Mouse (Mus musculus): ENCODE measurements around the gene Gm7168. TPM values are rescaled to one million over a fixed set of nuclear protein-coding genes. Genes with fewer than 3 reads are reported as not detected.
"Not testable (repeated sequence)": the region's sequence is repeated elsewhere in the genome, so short reads cannot be mapped to it uniquely, and the experiment has no call there.

The Gm7168 gene
- polyA plus RNA-seq, 1 experiment from 2014 or later: not detected

DNA sequence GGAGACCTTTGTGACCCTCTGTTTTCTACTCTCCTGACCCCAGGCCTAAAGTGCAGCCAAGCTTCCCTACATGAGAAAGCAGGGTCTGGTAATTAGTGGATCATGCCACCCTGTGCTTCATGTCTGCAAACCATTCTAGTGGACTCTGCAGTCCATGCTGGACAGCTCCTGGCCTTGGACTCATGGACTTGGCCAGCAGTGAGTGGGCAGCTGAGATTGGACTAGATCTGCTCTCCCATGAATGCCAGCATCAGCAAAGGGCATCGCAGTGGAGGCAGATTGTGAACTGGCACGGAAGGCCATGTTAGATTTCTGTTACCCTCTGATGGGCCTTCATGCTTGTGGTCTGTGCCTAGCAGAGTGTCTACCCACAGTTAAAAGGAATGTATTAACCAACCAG lies 12.8 kb upstream of the Gm7168 start:
- H3K9ac ChIP-seq (replicated peaks); H3K4me2 ChIP-seq (replicated peaks); H3K9me3 ChIP-seq; ATAC-seq (replicated peaks); H3K36me3 ChIP-seq; H3K27me3 ChIP-seq; H3K27ac ChIP-seq (replicated peaks); H3K4me3 ChIP-seq; H3K4me1 ChIP-seq: not testable (repeated sequence)
- 98% methylated on average over 2 of the region's 2 CpGs for WGBS

GRCm38 (mm10) chr17:13937787-13938186 lies 10.4 kb upstream of the Gm7168 start:
- Histone ChIP-seq H3K4me1 (no peaks in the 10 kb centered on the region), H3K36me3 (no peaks in the 10 kb centered on the region), H3K27ac (replicated peaks) (no peak overlapping the region), H3K9ac (replicated peaks) (no peak overlapping the region), H3K27me3 (no peaks in the 10 kb centered on the region), H3K4me2 (replicated peaks) (no peak overlapping the region), H3K4me3 (no peak overlapping the region), H3K9me3 (no peaks in the 10 kb centered on the region)
- 95% methylated on average over 4 of the region's 4 CpGs for WGBS
- ATAC-seq (replicated peaks): no peak

DNA sequence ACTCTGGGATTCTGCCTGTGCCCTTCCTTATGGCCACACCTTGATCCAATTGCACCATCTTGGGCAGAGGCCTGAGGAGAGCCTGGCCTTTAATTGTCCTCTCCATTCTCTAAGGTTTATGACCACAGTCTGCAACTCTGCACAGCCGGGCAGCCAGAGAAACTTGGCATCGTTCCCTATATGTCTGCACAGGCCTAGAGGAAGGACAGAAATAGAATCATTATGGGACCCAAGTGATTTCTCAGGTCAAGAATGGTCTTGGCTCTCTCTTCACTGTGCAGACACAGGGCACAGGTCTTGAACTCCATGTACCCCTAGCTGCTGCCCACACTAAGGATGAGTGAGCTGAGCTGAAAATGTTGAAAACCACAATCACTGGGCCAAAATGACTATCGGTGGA lies 9.5 kb upstream of the Gm7168 start:
- no peaks in the 10 kb centered on the region for H3K4me1 ChIP-seq
- 85% methylated on average over 3 of the region's 3 CpGs for WGBS
- H3K27ac ChIP-seq (replicated peaks): no peak overlapping the region

DNA sequence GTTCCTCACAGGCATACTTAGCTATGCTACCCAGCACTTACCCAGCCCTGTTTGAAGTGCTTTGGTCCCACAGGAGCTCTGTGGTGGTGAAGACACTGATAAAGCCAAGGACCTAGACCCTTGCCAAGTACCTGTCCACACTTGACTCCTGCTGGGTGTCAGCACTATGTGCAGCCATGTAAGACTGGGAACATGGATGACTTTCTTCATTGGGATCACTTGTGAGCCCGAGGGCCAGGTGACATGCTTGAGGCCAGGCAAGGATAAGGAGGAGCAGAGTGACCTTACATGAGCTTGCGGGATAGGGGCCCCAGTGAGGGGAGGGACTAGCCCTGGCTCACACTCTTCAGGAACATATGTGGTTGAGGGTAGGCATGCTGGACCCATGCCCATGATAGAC lies 8.9 kb upstream of the Gm7168 start:
- not testable (repeated sequence) for H3K27ac ChIP-seq (replicated peaks); H3K9me3 ChIP-seq; H3K4me3 ChIP-seq; H3K9ac ChIP-seq (replicated peaks); H3K4me1 ChIP-seq; H3K4me2 ChIP-seq (replicated peaks); H3K36me3 ChIP-seq; ATAC-seq (replicated peaks); H3K27me3 ChIP-seq
- 92% methylated on average over 2 of the region's 2 CpGs for WGBS

More for the DNA sequence above, 9.5 kb upstream of the Gm7168 start:
- no peaks in the 10 kb centered on the region for H3K9me3 ChIP-seq
- H3K9ac ChIP-seq (replicated peaks): no peak overlapping the region
- no peak overlapping the region for H3K4me3 ChIP-seq
- ATAC-seq (replicated peaks): no peak
- no peak overlapping the region for H3K4me2 ChIP-seq (replicated peaks)
- H3K27me3 ChIP-seq: no peaks in the 10 kb centered on the region
- no peaks in the 10 kb centered on the region for H3K36me3 ChIP-seq

GRCm38 (mm10) chr17:13940487-13940886 lies 7.7 kb upstream of the Gm7168 start:
- H3K36me3 ChIP-seq: no peaks in the 10 kb centered on the region
- ATAC-seq (replicated peaks): no peak
- WGBS: 81% methylated on average over 1 of the region's 1 CpGs

DNA sequence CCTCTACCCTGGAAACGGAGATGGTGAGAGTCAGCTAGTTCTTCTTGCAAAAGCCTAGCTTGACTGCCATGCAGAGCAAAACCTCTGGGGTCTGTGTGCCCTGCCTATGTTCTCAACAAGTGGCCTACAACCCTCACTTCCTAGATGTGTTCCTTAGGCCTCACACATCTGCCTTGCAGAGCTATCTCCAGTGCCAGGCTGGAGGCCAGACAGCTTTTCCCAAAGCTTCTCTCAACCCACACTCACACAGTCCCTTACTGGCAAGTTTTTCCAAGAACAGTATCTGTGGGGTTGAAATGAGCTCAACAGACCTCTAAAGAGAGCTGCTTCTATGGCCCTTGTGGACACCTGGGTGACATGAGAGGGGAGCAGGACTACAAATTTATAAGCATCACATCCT lies 3.4 kb downstream of the Gm7168 start:
- H3K27ac ChIP-seq (replicated peaks); H3K9ac ChIP-seq (replicated peaks); H3K4me3 ChIP-seq; ATAC-seq (replicated peaks); H3K9me3 ChIP-seq; H3K36me3 ChIP-seq; H3K4me2 ChIP-seq (replicated peaks); H3K27me3 ChIP-seq; H3K4me1 ChIP-seq: not testable (repeated sequence)
- WGBS: 93% methylated on average over 1 of the region's 1 CpGs

More at GRCm38 (mm10) chr17:13940487-13940886, 7.7 kb upstream of the Gm7168 start:
- H3K4me2 ChIP-seq (replicated peaks): no peak overlapping the region
- H3K4me3 ChIP-seq: no peak overlapping the region
- no peaks in the 10 kb centered on the region for H3K27me3 ChIP-seq
- no peaks in the 10 kb centered on the region for H3K9me3 ChIP-seq
- H3K27ac ChIP-seq (replicated peaks): no peak overlapping the region
- H3K4me1 ChIP-seq: no peaks in the 10 kb centered on the region
- no peak overlapping the region for H3K9ac ChIP-seq (replicated peaks)

GRCm38 (mm10) chr17:13958129-13958528 lies 10.0 kb downstream of the Gm7168 start:
- ATAC-seq (replicated peaks); H3K4me2 ChIP-seq (replicated peaks): not testable (repeated sequence)
- WGBS: 47% methylated on average over 1 of the region's 2 CpGs

DNA sequence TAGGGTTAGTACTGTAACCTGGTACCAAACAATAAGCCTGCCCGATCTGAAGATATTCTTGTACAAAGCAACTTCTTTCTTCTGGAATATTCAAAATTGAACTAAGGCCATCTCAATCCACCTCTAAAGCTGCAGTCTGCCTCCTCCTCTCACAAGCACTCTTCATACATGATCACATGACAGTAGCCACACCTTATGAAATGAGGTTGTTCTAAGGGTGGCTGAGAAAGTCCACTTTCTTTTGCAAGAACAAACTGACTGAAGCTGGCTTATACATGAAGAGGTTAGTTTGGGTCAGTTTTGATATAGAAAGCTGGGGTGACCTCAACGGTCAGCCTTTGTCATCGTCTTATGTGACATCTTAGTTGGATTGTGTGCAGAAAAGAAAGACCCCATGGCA lies 14.1 kb downstream of the Gm7168 start:
- not testable (repeated sequence) for H3K27ac ChIP-seq (replicated peaks); H3K36me3 ChIP-seq; H3K9ac ChIP-seq (replicated peaks); ATAC-seq (replicated peaks); H3K4me2 ChIP-seq (replicated peaks); H3K4me3 ChIP-seq; H3K4me1 ChIP-seq; H3K9me3 ChIP-seq; H3K27me3 ChIP-seq
- 96% methylated on average over 3 of the region's 3 CpGs for WGBS

More at GRCm38 (mm10) chr17:13958129-13958528, 10.0 kb downstream of the Gm7168 start:
- not testable (repeated sequence) for H3K9ac ChIP-seq (replicated peaks); H3K27me3 ChIP-seq; H3K4me3 ChIP-seq; H3K27ac ChIP-seq (replicated peaks); H3K9me3 ChIP-seq; H3K36me3 ChIP-seq; H3K4me1 ChIP-seq

- H3K4me1 ChIP-seq; H3K27me3 ChIP-seq; H3K9ac ChIP-seq (replicated peaks); H3K4me3 ChIP-seq; H3K9me3 ChIP-seq; H3K36me3 ChIP-seq; H3K27ac ChIP-seq (replicated peaks); H3K4me2 ChIP-seq (replicated peaks); ATAC-seq (replicated peaks): not testable (repeated sequence)
- WGBS: 20% methylated on average over 1 of the region's 2 CpGs
These were observed 16.9 kb downstream of the Gm7168 start for GRCm38 (mm10) chr17:13965048-13965447.

GRCm38 (mm10) chr17:13969917-13970316 lies 21.7 kb downstream of the Gm7168 start:
- H3K9ac ChIP-seq (replicated peaks); H3K27ac ChIP-seq (replicated peaks); H3K4me2 ChIP-seq (replicated peaks); H3K4me3 ChIP-seq; H3K4me1 ChIP-seq; H3K27me3 ChIP-seq; H3K9me3 ChIP-seq; H3K36me3 ChIP-seq; ATAC-seq (replicated peaks): not testable (repeated sequence)
- WGBS: 58% methylated on average over 1 of the region's 2 CpGs

GRCm38 (mm10) chr17:13970796-13971195 lies 22.6 kb downstream of the Gm7168 start:
- not testable (repeated sequence) for ATAC-seq (replicated peaks); H3K27me3 ChIP-seq

DNA sequence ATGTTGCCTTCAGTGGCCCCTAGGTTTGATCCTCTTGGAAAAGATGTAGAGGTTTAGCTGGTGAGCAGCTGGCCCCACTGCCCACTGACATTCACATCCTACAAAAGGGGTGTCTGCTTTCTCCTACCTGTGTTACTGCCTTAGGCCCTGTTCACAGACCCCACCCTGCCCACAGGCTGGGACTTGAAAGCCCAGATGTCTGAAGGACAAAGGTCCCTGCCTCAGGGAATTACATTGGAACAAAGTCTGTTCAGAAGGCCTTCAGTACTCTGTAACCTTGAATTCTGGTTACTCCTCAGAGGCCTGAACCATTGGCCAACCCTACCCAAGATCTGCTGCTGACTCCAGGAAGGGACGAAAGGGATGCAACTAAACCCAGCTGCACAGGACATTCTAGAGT lies 39.5 kb downstream of the Gm7168 start:
- no peak overlapping the region for H3K27ac ChIP-seq (replicated peaks)
- H3K27me3 ChIP-seq: no peaks in the 10 kb centered on the region
- no peaks in the 10 kb centered on the region for H3K36me3 ChIP-seq
- no peak overlapping the region for H3K9ac ChIP-seq (replicated peaks)
- WGBS: 82% methylated on average over 1 of the region's 1 CpGs
- H3K4me1 ChIP-seq: no peaks in the 10 kb centered on the region
- no peaks in the 10 kb centered on the region for H3K9me3 ChIP-seq
- H3K4me3 ChIP-seq: no peak overlapping the region
- ATAC-seq (replicated peaks): no peak
- no peak overlapping the region for H3K4me2 ChIP-seq (replicated peaks)

More at GRCm38 (mm10) chr17:13970796-13971195, 22.6 kb downstream of the Gm7168 start:
- not testable (repeated sequence) for H3K4me3 ChIP-seq; H3K4me1 ChIP-seq; H3K9me3 ChIP-seq; H3K9ac ChIP-seq (replicated peaks); H3K36me3 ChIP-seq; H3K4me2 ChIP-seq (replicated peaks); H3K27ac ChIP-seq (replicated peaks)
- WGBS: 94% methylated on average over 5 of the region's 5 CpGs

DNA sequence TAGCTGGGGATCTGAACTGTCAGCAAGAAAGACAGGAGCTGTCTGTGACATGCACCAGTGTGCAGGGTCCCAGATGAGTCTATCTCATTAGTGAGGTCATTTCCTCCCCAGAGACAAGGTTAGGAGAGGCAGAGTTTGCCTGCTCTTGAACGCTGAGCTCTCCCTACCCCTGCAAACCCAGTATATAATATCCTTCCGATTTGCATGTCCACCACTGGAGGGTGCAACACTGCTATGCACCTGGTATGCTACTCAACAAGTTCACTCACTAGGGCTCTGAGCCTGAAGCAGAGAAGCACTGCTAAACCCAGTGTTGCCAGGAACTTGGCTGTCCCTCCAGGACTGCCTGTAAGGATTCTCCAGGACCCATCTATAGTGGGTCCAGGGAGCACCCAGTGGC lies 45.3 kb downstream of the Gm7168 start:
- 65% methylated on average over 2 of the region's 2 CpGs for WGBS

More for the DNA sequence above, 45.3 kb downstream of the Gm7168 start:
- H3K36me3 ChIP-seq; H3K4me2 ChIP-seq (replicated peaks); H3K4me1 ChIP-seq; H3K4me3 ChIP-seq; H3K9ac ChIP-seq (replicated peaks); H3K27ac ChIP-seq (replicated peaks); H3K9me3 ChIP-seq; H3K27me3 ChIP-seq; ATAC-seq (replicated peaks): not testable (repeated sequence)
